Mouse (Mus musculus): ENCODE measurements around the gene Miga1.

Miga1 gene

DNA sequence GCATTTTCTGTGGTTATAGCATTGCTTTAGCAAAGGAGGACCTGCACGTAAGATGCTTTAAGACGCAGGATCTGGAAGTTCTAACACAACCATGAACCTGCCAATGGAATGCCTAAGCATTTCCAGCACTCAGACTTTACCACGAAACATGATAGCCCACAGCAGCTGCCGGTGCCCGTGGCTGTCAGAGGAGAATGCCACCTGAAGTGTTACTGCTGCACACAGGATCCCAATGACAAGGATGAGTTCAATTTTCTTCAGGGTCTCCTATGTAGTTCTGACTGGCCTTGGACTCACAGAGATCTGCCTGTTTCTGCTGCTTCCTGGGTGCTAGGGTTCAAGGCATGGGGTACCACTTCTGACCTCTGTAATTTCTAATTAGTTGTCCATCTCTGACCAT lies 55.4 kb downstream of the Miga1 start:
- DNase-seq: no peak

DNA sequence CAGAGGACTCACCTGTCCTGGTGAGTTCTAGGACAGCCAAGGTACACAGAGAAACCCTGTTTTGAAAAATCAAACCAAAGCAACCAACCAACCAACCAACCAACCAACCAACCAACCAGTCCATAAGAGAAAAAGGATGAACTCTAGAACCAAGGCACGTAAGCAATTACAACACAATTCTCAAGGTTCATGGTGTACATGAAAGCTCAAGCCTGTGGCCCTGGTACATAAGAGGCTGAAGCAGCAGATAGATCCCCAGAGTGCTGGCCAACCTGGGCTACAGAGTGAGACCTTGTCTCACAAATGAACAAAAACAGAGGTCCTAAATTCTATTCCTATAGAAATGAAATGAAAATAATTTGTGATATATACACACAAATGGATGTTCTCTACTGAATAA lies 55.9 kb downstream of the Miga1 start:
- no peak for DNase-seq

DNA sequence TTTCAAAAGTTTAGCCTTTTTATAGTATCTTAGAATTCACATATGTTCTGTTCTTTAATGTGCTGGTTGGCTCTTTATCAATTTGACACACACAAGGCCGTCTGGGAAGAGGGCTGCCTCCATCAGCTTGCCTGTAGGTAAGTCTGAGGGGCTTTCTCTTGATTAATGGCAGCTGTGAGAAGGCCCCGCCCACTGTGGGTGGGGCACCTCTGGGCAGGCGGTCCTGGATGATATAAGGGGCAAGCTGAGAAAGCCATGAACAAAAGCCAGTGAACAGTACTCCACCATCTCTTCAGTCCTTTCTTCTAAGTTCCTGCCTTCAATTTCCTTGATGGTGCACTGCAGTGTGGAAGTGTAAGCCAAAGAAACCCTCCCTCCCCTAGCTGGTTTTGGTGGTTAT lies 58.1 kb downstream of the Miga1 start:
- no peak for DNase-seq

DNA sequence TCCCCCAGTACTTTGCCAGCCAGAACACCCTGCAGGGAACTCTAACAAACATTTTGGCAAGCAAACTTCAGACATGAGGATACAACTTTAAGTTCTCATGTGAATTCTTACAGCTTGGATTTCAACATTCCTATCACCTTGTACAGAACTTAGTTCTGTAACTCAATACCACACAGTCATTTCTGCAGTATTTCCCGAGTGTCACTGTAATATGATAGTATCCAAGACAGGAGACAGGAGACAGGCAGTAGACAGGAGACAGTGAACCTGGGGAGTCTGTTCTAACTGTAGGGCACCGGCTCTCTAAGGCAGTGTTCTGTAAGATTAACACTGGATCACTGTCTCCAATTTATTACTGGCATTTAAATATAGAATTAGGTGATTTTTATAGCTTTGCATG lies 61.8 kb downstream of the Miga1 start:
- DNase-seq: no peak

DNA sequence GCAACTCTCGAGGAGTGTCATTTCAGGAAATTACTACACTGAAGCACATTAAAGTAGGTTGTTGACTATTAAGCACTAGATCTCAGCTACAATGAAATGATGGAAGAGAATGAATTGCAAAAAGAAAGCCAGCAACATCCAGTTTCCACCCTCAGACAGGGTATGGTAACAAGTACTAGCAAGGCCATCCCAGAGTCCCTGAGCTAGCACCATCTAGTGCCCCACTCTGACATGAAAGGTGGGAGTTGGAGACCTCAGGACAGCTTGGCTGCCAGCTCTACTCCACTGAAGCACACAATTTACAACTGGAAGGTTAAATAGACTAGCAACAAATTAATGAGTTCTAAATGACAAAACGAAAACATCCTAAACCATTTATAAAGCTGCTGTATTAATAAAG lies 62.3 kb downstream of the Miga1 start:
- no peak for DNase-seq

DNA sequence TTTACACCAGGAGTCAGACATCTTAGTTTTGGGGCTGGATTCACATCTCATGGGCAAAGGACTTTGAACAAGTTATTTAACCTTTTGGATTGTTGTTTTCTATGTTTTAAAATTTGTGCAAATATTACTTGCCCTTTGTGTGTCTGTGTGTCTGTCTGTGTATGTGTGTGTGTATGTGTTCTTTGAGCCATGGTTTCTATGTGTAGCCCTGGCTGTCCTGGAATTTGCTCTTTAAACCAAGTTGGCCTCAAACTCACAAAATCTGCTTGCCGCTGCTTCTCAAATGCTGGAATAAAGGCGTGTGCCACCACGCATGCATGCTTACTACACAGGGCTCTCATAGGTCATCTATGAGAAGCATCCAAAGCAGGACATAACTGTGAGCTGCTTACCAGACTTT lies 63.3 kb downstream of the Miga1 start:
- no peak for DNase-seq

DNA sequence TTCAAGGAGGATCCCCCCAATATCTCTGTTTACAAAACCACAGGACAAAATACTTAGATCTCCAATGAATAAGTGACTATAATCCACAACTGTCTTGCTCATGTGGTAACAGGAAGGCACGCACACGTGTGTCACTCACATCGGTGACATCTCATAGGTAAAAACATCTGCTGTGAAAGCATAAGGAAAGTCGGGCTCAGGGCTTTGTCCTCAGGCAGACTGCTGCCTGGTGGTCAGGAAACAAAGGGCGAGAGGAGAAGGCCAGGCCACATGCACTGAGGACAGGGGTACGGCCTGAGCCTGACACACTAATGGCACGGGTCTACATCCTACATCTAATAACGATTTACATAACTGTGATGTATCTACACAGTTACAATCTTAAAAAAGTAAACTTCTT lies 65.2 kb downstream of the Miga1 start:
- DNase-seq: no peak

DNA sequence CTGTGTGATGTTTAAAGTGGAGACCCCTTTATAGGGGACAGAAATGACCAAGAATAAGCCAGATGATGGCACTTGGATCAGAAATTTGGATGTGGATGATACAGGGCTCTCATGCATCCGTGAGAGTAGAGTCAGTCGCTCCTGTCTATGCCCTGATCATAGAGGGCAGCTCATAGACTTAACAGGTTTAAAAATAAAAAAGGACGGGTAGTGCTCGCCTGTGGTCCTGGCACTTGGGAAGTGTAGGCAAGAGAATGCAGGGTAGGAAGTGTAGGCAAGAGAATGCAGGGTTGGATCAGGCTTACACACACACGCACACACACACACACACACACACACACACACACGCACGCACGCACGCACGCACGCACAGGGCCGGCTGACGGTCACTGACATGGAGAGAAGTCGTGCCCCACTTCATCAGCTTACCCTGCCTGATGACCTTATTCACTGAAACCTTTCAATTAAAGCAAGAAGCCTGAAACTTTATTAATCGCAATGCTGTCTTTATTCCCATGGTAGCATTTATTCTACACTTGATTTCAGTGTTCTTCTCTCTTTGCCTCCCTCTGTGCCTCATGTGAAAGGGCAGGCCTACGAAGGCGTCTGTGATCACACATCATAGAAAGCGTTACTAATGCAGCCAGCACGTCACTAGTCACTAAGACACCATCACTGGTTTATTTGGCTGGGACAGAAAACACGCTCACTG lies 67.1 kb downstream of the Miga1 start:
- no peak for DNase-seq

DNA sequence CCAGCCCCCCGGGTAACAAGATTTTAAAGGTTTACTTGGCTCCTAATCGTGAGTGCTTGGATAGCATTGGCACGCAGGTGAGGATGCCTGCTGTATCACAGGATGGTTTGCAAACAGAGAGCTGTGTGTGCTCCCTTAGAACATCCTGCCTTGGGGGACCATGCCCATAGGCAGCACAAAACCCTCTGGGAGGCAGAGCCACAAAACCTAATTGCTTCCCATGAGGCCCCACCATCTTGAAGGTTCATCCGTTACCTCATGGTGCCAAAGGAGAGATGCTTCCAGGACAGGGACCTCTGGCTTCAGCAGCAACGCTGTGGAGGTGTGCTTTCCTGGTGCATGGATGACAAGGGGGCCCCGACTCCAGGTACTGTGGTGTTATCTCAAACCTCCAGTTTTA lies 68.3 kb downstream of the Miga1 start:
- no peak for DNase-seq

DNA sequence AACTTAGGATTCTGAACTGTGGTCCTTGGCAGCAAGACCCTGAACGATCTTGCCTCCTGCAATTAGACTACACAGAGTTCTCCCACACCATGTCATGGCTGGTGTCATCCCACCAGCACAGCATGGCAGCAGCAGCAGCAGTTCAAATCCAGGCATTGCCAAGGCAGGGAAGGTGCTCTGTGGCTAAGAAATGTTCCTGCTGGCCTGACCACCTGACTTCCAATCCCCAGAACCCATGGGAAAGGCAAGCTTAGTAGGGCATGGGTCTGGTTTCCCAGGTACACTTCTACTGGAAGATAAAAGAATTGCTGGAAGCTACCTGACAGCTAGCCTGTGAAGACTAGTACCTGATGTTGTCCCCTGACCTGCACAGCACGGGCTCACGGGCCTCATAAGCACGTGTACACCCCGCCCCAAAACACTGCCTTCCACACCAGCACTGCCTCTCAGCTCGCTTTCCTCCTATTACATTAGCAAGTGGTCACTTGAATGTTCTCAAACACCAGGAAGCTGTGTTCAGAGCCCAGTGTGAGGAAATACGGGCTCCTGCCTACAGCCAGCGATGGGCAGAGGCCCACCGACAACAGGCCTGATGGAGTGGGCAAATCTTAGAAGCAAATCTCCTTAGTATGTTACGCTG lies 69.0 kb downstream of the Miga1 start:
- DNase-seq: no peak

DNA sequence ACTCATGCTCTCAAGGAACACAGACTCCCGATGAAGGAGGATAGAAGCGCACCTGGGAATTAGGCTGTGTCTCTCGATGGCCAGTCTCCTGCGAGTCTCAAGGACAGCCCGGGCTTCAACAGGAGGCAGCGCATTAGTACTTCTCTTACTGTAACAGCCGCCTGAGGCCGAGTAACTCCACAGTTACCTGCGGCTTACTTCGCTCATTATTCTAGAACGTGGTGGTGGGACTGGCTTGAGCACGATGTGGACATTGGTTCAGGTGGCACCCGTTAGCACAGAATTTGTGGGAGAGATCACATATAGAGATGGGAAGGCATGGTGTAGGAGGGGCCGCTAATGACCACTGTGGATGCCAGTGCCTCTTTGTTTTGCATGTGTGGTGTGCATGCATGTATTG lies 72.1 kb downstream of the Miga1 start:
- no peak for DNase-seq

DNA sequence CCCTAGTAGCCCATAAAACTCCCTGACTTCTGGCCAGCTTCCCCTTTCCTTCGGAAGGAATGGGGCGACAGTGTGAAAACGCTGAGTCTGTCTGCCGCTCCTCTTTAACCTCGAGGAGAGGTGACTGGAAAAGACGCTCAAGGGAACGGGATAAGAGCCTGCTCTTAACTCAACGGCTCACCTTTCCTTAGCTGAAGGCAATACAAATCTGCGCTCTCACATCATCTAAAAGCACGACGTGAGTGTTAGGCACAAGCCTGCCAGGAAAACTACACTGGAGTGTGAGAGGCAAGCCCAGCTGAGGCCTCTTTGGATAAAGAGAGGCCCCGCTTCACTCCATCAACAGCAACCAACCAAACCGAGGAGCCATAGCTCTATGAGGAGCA lies 74.2 kb downstream of the Miga1 start, which contains the start of gene Nexn:
Gene Nexn, minus strand, starts transcription at position 315 of the 386 bp plus-strand sequence.
- no peak for DNase-seq

DNA sequence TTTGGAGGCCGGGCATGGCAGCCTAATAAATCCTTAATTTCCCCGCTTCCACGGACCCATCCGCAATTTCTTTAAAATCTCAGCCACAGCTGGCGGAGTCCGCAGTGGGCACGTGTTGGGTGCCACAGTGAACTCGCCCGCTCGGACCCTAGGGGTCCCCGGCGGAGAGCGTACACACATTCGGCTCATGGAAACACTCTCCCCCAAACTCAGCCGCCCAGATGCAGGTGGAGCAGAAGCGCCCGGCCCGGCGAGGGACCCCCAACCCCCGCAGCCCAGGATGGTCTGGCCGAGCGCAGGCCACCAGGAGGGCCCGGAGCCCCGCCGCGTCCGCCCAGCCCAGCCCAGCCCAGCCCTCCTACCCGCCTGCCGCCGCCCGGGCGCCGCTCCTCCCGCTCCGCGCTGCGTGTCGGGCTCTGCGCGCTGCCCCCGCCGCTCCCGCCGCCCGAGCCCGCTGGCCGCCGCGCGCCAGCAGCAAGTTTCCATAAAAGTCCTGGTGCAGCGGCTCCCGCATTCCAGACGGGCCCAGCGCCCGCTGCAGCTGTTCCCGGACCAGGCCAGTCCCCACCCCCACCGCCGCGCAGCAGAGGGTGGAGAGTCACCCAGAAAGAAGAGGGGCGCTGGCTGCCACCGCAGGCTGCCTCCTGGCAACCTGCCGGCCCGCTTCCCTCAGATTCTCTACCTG lies 74.7 kb downstream of the Miga1 start:
- DNase-seq: peak; percentile 79

DNA sequence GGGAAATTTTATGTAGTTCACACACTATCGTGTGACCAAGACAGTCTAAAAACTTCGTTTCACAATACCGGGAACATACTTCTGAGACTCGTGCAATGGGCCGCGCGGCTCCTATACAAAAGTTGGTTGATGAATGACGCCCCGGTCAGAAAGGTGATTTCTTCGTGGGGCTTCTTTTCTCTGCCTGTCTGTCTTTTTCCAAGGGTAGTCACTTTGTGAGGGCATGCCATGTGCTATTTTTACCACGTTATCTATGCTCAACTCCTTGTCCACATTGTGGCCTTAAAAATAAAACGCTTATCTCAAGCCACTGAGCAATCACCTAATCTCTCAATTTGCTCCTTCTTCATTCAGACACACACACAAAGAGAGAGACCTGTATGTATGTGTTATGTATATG lies 75.4 kb downstream of the Miga1 start:
- DNase-seq: no peak

DNA sequence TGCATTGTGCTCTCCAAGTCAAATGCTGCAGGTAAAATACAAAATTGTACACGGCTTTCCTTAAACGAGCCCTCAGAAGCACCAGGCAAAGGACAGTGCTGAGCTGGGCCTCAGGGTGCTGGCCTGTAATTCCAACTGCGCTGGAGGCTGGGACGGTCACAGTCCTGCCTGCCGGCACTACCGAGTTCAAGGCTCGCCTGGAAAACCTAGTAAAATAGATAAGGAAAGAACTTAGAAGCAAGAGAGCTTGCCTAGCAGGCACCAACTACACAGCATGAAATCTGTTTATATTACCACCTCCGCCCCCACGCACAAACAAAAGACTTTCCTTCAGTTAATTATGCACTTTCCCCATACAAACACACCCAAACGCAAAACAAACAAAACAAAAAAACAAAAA lies 75.8 kb downstream of the Miga1 start:
- DNase-seq: no peak

DNA sequence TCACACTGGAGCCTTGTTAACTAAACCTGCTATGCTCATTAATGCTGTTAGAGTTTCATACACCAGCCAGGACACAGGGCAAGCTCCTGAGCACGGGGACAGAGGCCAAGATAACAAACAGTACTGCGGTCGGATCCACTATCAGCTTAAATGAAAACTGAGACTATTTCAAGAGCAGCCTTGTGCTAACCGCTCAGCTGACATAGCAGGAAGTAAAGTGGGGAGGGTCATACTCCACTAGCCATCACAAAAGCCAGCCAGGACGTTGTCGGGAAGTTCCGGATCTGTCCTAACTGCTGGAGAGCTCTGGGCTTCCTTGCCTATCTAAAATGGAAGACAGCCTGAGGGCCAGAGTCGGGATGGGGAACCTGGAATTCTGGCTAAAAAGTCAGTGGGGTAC lies 78.3 kb downstream of the Miga1 start:
- peak; percentile 23 for DNase-seq

DNA sequence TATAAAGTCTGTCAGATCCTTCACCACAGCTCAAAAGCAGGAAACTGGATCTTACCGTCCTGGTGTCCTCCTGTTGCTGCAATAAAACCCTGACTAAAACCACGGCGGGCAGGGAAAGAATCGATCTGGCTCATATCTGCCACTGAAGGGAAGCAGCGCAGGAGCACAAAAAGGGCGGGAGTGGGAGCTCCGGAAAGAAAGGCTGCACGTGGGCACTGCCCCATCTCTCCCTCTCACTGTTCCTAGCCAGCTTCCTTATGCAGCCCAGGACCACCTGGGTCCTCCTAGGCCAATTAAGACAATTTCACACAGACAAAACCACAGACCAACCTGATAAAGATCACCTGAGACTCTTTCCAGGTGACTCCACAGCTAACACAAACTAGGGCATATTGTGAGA lies 78.8 kb downstream of the Miga1 start:
- DNase-seq: no peak

DNA sequence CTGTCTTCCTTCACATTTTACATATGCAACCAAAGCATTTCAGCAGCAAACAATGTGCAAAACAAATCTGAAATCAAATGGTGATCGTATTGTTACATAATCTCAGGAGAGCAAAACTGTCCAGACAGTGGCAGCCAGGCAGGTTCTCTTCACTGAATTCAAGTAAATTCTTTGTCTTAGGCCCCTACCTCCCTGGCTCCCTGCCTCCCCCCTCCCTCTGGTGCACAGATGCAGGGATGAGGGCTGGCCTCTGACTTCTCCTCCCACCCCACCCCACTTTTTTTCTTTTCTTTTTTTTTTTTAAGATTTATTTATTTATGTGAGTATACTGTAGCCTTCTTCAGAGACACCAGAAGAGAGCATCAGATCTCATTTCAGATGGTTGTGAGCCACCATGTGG lies 79.8 kb downstream of the Miga1 start:
- DNase-seq: no peak

DNA sequence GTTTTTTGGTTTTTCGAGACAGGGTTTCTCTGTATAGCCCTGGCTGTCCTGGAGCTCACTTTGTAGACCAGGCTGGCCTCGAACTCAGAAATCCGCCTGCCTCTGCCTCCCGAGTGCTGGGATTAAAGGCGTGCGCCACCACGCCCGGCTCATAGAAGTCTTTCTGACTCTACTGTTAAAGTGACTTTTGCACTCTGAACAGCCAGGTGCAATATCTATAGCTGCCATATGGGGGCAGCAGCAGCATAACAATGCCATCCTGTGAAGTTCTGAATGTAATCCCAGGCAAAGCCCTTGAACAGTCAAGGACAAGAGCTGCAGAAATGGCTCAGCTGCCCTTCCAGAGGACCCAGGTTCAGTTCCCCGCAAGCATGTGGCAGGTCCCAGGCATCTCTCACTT lies 80.8 kb downstream of the Miga1 start:
- DNase-seq: peak; percentile 86

DNA sequence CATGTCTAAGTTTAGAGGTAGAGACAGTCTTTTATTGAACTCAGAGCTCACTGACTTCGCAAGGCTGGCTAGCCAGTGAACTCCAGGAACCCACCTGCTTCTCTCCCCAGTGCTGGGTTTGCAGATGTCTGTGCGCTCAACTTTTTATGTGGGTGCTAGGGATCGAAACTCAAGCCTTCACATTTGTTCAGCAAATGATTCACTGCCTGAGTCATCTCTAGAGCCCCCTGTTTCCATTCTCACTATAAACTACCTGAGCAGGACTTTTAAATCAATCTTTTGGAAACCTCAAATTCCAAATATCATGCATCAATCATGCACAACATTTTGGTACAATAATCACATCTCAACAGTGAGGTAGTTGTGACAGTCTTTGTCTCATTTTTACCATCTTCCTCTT lies 82.7 kb downstream of the Miga1 start:
- no peak for DNase-seq

DNA sequence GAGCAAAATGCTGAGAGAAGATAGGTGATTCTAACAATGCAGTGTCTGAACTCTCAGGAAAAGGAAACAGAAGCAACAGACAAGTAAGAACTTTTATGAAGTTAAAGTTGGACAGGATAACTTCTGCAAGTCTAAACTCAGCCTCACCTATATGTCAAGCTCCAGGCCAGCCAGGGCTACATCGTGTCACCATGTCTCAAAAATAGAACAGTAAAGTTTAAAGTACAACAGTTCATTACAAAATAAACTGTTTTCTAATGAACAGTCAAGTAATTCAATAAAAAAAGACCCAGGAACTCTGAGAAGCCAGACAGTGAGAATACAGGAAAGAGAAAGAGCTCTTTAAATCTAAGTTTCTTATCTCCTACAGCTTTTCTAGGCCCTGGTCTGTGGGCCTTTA lies 89.7 kb downstream of the Miga1 start:
- no peak for DNase-seq

DNA sequence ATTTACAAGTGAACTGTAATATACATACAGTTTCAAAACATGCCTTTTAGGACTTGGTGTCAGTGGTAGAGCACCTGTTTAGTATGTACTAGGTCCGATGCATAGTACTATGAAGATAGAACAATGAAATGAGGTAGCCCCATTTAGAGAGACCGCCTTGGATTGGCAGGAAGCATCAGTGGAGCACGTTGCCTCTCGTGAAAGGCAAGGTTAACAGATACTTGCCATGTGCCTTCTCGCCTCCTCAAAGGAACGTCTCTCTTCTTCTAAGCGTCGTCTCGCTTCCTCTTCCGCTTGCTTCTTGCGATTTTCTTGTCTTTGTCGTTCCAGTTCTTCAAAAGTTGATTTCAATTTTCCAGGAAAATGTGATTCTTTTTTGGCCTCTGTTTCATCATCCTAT lies 92.5 kb downstream of the Miga1 start:
- DNase-seq: no peak

DNA sequence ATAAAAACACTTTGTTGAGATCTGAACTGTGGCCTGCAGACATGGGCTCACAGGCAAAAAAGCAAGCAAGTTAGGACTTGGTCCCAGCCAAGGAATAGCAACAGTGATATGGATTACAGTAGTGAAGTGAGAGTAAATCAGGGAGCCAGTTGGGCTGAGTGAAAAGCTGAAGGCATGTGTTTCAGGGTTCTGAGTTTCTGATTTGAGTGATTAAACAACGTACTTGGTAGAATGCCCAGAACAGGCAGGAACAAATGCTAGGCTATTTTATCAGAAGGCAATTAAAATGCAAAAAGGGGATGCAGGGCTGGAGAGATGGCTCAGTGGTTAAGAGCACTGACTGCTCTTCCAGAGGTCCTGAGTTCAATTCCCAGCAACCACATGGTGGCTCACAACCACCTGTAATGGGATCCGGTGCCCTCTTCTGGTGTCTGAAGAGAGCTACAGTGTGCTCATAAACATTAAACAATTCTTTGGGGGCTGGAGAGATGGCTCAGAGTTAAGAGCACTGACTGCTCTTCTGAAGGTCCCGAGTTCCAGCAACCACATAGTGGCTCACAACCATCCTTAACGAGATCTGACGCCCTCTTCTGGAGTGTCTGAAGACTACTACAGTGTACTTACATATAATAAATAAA lies 94.8 kb downstream of the Miga1 start:
- no peak for DNase-seq

DNA sequence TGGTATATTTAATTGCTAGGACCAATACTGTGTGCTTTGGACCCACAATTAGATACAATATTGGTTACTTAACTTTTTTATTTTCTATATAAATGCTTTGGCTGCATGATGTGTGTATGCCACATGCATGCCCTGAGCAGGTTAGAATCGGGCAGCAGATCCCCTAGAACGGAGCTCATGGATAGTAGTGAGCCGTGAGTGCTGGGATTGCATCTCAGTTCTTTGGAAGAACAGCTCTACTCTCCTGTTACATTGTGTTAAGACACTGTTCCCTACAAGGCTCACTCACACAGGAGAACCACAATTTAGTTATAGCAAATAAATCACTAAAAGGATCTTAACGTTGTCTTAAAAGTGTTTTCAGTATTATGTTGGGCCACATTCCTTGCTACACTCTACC lies 96.9 kb downstream of the Miga1 start:
- no peak for DNase-seq
